Mouse (Mus musculus): ENCODE data around the gene Nt5dc3. TPM values are rescaled to one million over a fixed set of nuclear protein-coding genes. Genes with fewer than 3 reads are reported as not detected.

The Nt5dc3 gene
- polyA plus RNA-seq, 2 experiments: 1.3 to 5.5 TPM

DNA sequence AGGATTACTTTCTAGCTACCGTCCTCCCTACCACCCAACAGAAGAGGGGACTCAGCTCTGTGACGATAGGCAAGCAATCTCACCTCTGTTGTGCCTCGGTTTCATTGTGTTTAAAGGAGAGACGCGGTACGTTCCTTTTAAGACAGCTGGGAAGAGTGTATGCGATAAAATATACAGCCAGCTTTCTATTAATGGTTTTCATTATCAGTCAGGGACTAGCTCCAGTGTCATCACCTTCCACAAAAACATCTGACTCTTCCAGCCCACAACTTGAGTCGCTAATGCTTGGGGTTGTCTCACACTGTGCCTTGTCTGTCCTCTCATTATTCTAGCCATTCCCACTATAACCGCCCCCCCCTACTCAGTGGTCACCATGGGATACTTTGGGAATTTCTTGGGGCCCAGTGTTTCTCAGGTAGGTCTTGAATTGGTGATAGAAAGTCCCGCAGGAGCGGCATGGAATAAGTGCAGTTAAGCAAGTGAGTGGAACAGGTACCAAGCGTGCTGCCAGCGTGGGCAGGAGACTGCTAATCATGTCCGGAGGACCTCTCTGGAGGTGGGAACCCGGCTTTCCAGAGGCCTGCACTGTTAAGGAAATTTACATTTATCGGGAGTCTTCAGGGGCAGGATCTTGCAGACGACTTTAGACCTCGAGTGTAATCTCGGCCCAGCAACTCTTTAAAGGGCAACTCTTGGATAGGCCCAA is 1.0 kb upstream of the Nt5dc3 start:
- 0 out of 2 replicates have a peak, but pooled peaks cover 4% of the 10 kb centered on the region for H3K27me3 ChIP-seq (ENCODE audit: control insufficient read depth, insufficient read depth, low read length)
- DNase-seq (ENCODE audit: low spot score): no peak
- H3K9me3 ChIP-seq (ENCODE audit: control insufficient read depth, low read length): no peaks in the 10 kb centered on the region
- peak overlapping the region; percentile 68 for H3K4me3 ChIP-seq (replicated peaks; ENCODE audit: low read length)
- ATAC-seq (ENCODE audit: low FRiP score, low read depth): 0 out of 2 replicates have a peak, but pooled peaks have one; percentile 1
- no peak for TF ChIP-seq POLR2A (IDR thresholded peaks at IDR 0.05; ENCODE audit: borderline replicate concordance, extremely low read depth, insufficient read depth, insufficient read length)
- peaks cover 17% of the 10 kb centered on the region for H3K4me1 ChIP-seq (ENCODE audit: control insufficient read depth, insufficient read depth, low read length)
- H3K9ac ChIP-seq (ENCODE audit: low read depth, low read length, severe bottlenecking): peak overlapping the region; percentile 67
- H3K4me2 ChIP-seq (replicated peaks; ENCODE audit: low read depth, low read length, severe bottlenecking): peak overlapping the region; percentile 94
- H3K36me3 ChIP-seq (ENCODE audit: control insufficient read depth, insufficient read depth, low read length): no peaks in the 10 kb centered on the region
- no peak overlapping the region for H3K27ac ChIP-seq (replicated peaks; ENCODE audit: low read depth, low read length)
- 46% methylated on average over 19 of the region's 19 CpGs for WGBS

DNA sequence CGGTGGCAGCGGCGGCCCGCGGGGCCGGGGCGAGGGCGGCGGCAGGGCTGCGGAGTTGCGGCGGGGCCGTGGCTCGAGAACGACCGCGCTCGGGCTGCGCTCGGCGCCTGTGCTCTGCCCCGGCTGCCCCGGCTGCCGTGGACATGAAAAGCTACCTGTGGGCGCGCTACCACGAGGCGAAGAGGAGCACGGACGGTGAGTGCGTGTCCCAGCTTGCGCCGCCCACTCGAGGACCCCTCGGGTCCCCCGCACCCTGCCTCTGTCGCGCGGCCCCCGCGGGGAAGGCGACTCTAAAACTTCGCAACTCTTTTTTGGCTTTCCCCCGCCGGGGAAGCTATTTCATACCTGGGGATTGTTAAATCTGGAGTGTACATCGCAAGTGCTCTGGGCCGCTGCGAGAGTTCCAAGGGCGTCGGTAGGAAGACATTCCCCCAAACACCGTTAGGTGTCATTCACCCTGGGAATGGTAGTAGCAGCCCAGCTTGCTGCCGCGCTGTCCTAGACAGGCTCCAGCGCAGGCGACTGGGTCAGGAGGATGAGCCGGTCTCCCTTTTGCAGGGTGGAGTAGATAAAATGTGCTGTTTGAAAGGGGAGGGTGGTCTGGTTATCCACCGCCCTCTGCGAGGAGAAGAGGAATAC is 431 bp downstream of the Nt5dc3 start:
- 0 out of 2 replicates have a peak, but pooled peaks cover 4% of the 10 kb centered on the region for H3K27me3 ChIP-seq (ENCODE audit: control insufficient read depth, insufficient read depth, low read length)
- 1% methylated on average over 49 of the region's 58 CpGs for WGBS
- H3K4me3 ChIP-seq (replicated peaks; ENCODE audit: low read length): peak overlapping the region; percentile 68
- TF ChIP-seq POLR2A (IDR thresholded peaks at IDR 0.05; ENCODE audit: borderline replicate concordance, extremely low read depth, insufficient read depth, insufficient read length): no peak
- H3K9me3 ChIP-seq (ENCODE audit: control insufficient read depth, low read length): no peaks in the 10 kb centered on the region
- H3K4me1 ChIP-seq (ENCODE audit: control insufficient read depth, insufficient read depth, low read length): peaks cover 17% of the 10 kb centered on the region
- no peaks in the 10 kb centered on the region for H3K36me3 ChIP-seq (ENCODE audit: control insufficient read depth, insufficient read depth, low read length)
- peak overlapping the region; percentile 94 for H3K4me2 ChIP-seq (replicated peaks; ENCODE audit: low read depth, low read length, severe bottlenecking)
- ATAC-seq (ENCODE audit: low FRiP score, low read depth): peak; percentile 8
- H3K9ac ChIP-seq (ENCODE audit: low read depth, low read length, severe bottlenecking): peak overlapping the region; percentile 67
- DNase-seq (ENCODE audit: low spot score): peak; percentile 10
- H3K27ac ChIP-seq (replicated peaks; ENCODE audit: low read depth, low read length): no peak overlapping the region

DNA sequence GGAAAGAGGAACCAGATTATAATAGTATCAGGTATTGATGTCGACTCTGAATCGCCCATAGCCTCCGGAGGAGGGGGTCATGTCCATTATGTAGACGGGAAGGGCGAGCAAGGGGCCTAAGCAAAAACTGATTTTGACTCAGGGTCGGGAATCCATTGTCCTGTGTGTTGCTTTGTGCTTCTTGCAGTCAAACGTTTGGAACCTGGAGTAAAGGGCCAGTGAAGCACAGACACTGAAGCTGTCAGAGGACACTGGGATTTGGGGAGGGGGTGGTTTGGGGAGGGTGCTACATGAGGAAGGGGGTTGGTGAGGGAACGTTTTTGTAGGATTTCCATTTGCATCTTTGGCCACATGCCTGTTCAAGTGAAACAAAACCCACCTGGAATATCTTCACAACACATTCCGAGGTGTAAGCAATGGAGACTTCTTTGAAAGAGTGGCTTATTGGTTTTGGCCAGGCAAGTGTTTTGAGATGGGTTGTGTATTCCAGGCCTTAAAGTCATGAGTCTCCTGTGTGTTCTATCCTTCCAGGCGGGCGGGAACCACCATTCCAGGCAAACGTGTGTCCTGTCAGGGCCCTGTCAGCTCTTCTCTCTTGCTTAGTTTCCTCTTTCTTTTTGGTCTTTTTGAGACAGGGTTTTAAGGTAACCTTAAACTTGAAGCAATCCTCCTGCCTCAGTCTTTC is 1.2 kb downstream of the Nt5dc3 start:
- H3K27ac ChIP-seq (replicated peaks; ENCODE audit: low read depth, low read length): no peak overlapping the region
- H3K36me3 ChIP-seq (ENCODE audit: control insufficient read depth, insufficient read depth, low read length): no peaks in the 10 kb centered on the region
- peaks cover 17% of the 10 kb centered on the region for H3K4me1 ChIP-seq (ENCODE audit: control insufficient read depth, insufficient read depth, low read length)
- whole genome bisulfite sequencing: 17% methylated on average over 12 of the region's 12 CpGs
- peak overlapping the region; percentile 67 for H3K9ac ChIP-seq (ENCODE audit: low read depth, low read length, severe bottlenecking)
- ATAC-seq (ENCODE audit: low FRiP score, low read depth): no peak
- peak overlapping the region; percentile 68 for H3K4me3 ChIP-seq (replicated peaks; ENCODE audit: low read length)
- no peak for DNase-seq (ENCODE audit: low spot score)
- H3K9me3 ChIP-seq (ENCODE audit: control insufficient read depth, low read length): no peaks in the 10 kb centered on the region
- H3K4me2 ChIP-seq (replicated peaks; ENCODE audit: low read depth, low read length, severe bottlenecking): peak overlapping the region; percentile 94
- 0 out of 2 replicates have a peak, but pooled peaks cover 4% of the 10 kb centered on the region for H3K27me3 ChIP-seq (ENCODE audit: control insufficient read depth, insufficient read depth, low read length)
- TF ChIP-seq POLR2A (IDR thresholded peaks at IDR 0.05; ENCODE audit: borderline replicate concordance, extremely low read depth, insufficient read depth, insufficient read length): no peak

DNA sequence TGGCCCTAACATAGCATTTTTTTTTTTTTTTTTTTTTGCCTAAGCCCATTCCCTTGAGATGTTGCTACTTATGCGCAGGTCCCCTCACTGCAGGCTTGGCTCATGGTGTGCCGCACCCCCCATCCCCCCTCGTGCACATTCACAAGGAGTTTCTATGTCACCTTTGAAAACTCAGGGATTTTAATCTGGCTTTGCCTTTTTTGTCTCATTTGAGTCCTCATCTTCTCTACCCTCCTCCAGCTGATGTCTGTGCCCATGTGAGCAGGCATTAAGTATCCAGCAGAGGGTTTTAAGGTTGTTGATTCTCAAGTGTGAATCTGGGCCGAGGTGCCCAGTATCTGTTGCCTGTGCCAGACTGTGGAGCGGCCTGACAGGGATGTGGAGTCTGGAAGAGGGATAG is 2.8 kb downstream of the Nt5dc3 start:
- WGBS: 38% methylated on average over 5 of the region's 5 CpGs
- Histone ChIP-seq H3K27me3 (ENCODE audit: control insufficient read depth, insufficient read depth, low read length) (0 out of 2 replicates have a peak, but pooled peaks cover 4% of the 10 kb centered on the region), H3K4me1 (ENCODE audit: control insufficient read depth, insufficient read depth, low read length) (peaks cover 17% of the 10 kb centered on the region), H3K36me3 (ENCODE audit: control insufficient read depth, insufficient read depth, low read length) (no peaks in the 10 kb centered on the region), H3K27ac (replicated peaks; ENCODE audit: low read depth, low read length) (no peak overlapping the region), H3K9ac (ENCODE audit: low read depth, low read length, severe bottlenecking) (no peak overlapping the region), H3K4me2 (replicated peaks; ENCODE audit: low read depth, low read length, severe bottlenecking) (no peak overlapping the region), H3K9me3 (ENCODE audit: control insufficient read depth, low read length) (no peaks in the 10 kb centered on the region), H3K4me3 (replicated peaks; ENCODE audit: low read length) (no peak overlapping the region)
- ATAC-seq (ENCODE audit: low FRiP score, low read depth) (no peak), DNase-seq (ENCODE audit: low spot score) (no peak)
- TF ChIP-seq POLR2A (IDR thresholded peaks at IDR 0.05; ENCODE audit: borderline replicate concordance, extremely low read depth, insufficient read depth, insufficient read length): no peak

DNA sequence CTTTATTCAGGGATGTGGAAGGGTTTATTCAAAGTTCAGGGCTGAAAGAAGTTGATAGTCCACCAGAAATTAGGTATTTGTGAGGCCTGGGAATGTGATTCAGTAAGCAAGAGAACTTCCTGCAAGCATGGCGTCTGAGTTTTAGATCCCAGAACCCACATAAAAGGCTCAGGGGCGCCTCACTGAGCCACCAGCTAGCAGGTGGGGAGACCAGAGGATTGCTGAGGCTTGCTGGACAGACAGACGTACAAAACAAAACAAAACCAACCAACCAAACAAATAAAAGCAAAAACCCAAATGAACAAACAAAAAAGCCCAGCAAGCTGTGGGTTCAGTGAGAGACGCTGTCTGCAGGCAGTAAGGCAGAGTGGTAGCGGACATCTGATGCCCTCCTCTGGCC is 3.9 kb downstream of the Nt5dc3 start:
- Histone ChIP-seq H3K9me3 (ENCODE audit: control insufficient read depth, low read length) (no peaks in the 10 kb centered on the region), H3K4me2 (replicated peaks; ENCODE audit: low read depth, low read length, severe bottlenecking) (no peak overlapping the region), H3K9ac (ENCODE audit: low read depth, low read length, severe bottlenecking) (no peak overlapping the region), H3K36me3 (ENCODE audit: control insufficient read depth, insufficient read depth, low read length) (no peaks in the 10 kb centered on the region), H3K27me3 (ENCODE audit: control insufficient read depth, insufficient read depth, low read length) (0 out of 2 replicates have a peak, but pooled peaks cover 4% of the 10 kb centered on the region), H3K27ac (replicated peaks; ENCODE audit: low read depth, low read length) (no peak overlapping the region), H3K4me1 (ENCODE audit: control insufficient read depth, insufficient read depth, low read length) (peaks cover 17% of the 10 kb centered on the region), H3K4me3 (replicated peaks; ENCODE audit: low read length) (no peak overlapping the region)
- no peak for DNase-seq (ENCODE audit: low spot score)
- no peak for TF ChIP-seq POLR2A (IDR thresholded peaks at IDR 0.05; ENCODE audit: borderline replicate concordance, extremely low read depth, insufficient read depth, insufficient read length)
- WGBS: 51% methylated on average over 5 of the region's 5 CpGs
- no peak for ATAC-seq (ENCODE audit: low FRiP score, low read depth)
